Mouse (Mus musculus) left cerebral cortex, postnatal 10 days (tissue): ENCODE results near the gene Aif1l. TPM values are rescaled to one million over a fixed set of nuclear protein-coding genes. Genes with fewer than 3 reads are reported as not detected.

ENCODE experiments used
- DNase-seq, 2 experiments: peaks; one replicate each; pipeline ENCODE4 v3.0.0; 2021 to 2022; ENCODE audit warnings: low spot score in 2 of 2, mixed read lengths in 1 of 2; ENCODE audit errors: extremely low spot score in 1 of 2
- intact Hi-C: fragments of 180-260 bp; cut with DNase I; formaldehyde crosslinking; loops from one replicate; pipeline ENCODE4 v1.15.1; 2025
- total RNA-seq, 2 experiments: library from RNA; stranded (reverse); gene quantifications; 2 replicates each; pipeline ENCODE4 v1.2.3; 2021

Aif1l gene
- total RNA-seq, 2 experiments from 2014 or later = 3.7 to 5.4 TPM

DNA sequence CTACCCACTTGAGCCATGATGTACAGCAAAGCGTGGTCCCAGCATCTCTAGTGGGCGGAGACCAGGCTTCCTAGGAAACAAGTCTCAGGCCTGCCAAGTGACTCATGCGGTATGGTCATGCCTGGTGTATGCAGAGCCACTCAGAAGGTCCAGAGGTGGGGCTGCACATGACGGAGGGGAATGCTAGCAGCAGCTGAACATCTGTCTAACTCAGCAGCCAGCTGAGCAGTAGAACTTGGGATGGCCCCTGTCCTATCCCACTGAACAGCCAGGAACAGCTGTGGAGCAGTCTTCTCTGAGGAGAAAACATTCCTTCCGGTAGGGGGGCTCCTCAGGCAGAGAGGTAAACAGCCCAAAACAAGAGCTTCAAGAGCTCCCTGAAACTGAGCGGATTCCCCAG, 1.5 kb upstream of the Aif1l start:
- no peak for DNase-seq
- intact Hi-C loops = no loop called here

- intact Hi-C loops = no loop called here
These were observed 1.1 kb upstream of the Aif1l start for GRCm38 (mm10) chr2:31948801-31949200.

DNA sequence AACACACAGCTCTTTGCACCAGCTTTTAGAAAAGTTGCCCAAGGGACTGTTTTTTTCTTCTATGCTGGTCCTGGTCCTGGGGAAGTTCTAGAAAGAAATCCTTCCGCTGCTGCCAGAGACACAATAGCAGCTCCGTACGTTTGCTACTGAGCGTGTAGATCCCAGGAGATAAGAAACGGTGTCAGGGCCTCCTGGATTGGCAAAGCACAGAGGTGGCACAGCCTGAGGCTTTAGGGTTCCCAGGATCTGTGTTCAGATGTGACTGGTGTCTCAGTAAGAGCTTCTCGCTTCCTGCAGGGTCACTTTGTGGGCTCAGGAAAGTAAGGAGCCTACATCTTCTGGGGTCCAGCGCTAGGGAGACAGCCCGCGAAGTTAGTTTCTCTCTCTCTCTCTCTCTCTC, 1.0 kb downstream of the Aif1l start:
- intact Hi-C loops = no loop called here
- no peak for DNase-seq

More at GRCm38 (mm10) chr2:31948801-31949200, 1.1 kb upstream of the Aif1l start:
- no peak for DNase-seq

DNA sequence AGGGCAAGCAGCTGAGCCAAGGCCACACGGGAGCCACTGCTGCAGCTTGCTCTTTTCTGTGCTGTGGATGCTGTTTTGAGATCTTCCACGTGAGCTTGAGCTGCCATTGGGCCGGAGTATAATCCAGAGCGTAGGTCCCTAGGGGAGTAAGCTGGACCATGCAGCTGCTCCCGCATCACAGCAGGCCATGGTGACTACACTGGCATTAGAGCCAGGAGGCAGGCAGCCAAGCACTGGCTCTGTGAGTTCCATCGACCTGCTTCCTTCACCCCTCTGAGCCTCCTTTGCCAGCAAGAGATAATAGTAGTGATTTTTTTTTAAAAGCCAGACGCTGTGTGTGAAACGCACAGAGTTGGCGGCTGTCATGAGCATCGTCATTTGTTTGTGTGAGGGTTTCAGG, 2.3 kb downstream of the Aif1l start:
- intact Hi-C loops = no loop called here
- no peak for DNase-seq

GRCm38 (mm10) chr2:31952725-31953124, 2.8 kb downstream of the Aif1l start:
- DNase-seq = no peak
- intact Hi-C loops = no loop called here

DNA sequence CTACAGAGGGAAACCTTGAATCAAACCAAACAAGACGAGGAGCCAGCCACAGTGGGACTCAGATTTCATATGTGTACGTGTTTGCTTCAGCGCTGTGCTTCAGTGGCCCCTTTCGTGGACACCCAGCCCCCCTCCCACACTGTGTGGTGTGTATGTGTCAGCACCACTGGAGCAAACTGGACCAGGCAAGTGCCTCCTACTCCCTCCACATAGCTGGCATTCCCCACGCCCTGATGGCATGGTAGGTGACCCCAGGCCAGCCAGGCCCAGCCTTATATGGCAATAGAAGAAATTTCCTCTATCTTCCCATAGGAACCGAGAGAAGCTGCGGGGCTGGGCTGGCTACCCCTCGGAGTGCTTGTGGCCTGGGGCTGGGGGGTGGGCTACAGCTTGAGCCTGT, 3.7 kb downstream of the Aif1l start:
- DNase-seq = no peak
- intact Hi-C loops = no loop called here

GRCm38 (mm10) chr2:31954779-31955181, 4.8 kb downstream of the Aif1l start:
- no peak for DNase-seq
- intact Hi-C loops = no loop called here

DNA sequence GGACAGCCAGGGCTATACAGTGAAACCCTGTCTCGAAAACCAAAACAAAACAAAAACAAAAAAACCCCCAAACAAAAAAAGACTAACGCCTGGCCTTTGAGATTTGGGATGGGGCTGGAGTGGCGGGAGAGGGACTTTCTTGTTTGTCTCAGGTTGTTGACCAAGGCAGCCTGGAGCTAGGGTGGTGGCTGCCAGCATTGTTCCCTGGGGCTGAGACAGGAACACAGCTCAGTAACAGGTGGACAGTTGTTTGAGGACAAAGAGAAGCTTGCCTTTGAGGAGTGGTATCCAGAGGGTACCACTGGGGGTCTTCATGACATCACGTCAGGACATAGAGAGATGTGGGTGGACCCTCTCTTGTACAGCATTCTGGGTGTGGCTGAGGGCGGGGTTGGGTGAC, 5.7 kb downstream of the Aif1l start:
- no peak for DNase-seq
- intact Hi-C loops = no loop called here

DNA sequence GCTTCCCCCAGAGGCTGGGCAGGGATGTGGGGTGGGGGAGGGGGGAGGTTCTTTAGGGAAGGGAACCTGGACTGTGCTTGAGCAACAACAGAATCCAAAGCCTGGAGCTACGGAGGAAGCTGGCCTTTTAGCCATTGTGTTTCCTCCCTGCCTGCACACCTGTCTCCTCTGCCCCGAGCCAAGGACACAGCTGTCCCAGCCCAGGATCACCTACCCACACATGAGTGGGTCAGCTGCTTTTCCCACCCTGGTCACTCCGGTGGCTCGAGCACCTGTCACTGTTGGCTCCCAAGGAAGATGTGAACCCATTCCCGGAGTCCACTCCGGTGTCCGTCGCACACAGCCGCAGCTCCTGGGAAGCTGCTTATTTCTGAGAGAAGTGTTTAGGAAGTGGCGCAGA, 7.3 kb downstream of the Aif1l start:
- DNase-seq = no peak
- intact Hi-C loops = no loop called here

DNA sequence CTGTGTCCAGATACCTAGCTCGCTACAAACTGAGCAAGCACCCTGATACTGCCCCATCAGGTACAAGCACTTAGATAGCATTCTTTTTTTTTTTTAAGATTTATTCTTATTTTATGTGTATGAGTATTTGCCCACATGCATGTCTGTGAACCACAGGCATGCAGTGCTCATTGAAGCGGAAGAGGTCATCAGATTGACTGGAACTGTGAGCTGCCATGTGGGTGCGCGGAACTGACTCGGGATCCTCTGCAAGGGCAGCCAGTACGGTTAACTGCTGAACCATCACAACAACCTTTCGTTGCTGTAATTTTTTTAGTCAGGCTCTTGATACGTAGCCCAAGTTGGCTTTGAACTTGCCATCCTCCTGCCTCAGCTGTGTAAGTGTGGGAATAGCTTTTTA, 11.0 kb downstream of the Aif1l start:
- intact Hi-C loops = no loop called here
- no peak for DNase-seq

- intact Hi-C loops = no loop called here
- DNase-seq = no peak
These were observed 11.9 kb downstream of the Aif1l start for GRCm38 (mm10) chr2:31961791-31962222.

DNA sequence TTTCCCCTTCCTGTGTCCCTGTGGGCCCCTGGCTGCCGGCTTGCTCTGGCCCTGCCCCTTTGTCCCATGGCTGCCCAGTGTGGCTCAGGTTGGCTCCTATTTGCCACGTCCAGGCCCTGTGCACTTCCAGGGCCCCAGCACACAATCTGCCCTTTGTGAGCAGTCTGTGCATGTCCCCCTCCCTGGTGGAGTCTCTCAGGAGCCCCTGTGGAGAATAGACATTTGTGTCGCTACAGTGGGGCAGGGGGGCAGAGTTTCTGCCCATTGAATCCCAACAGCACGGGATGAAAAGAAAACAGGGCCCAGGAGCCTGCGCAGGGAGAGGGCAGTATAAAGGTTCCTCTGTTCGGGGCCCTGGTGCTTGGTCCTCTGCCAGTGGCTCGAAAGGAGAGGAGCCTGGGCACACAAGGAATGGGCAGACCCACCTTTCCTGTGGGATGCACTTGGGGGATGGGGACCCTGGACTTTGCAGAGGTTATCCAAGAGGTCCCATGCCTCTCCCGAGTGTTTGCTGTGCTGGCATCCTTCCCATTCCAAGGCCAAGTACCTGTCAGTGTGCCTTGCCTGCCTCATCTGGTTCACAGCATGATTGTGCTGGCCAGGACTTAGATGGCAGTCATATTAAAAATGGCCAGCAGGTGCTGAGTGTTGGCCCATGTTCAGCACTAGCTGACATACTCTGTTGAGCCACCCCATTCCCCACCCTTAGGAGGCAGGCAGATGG, 12.7 kb downstream of the Aif1l start:
- peak; percentile 56 to 74 for DNase-seq
- intact Hi-C loops = no loop called here

DNA sequence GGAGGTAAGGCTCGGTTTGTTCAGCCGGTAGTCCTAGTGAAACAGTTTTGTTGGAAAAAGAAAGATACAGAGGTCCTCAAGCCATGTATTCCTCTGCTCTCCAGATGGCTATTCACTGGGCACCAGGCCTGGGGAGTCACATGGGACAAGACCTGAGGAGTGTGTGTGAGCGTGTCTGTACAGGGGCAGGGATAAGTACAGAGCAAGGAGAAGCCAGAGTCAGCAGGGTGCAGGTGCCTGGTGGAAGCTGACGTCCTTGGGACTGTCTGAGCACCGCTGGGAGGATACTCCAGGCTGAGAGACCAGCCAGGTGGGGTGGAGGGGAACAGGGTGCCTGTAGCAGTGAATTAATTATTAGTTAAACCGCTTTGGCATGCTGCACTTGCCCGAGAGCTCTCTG, 13.6 kb downstream of the Aif1l start:
- no peak for DNase-seq
- intact Hi-C loops = no loop called here

DNA sequence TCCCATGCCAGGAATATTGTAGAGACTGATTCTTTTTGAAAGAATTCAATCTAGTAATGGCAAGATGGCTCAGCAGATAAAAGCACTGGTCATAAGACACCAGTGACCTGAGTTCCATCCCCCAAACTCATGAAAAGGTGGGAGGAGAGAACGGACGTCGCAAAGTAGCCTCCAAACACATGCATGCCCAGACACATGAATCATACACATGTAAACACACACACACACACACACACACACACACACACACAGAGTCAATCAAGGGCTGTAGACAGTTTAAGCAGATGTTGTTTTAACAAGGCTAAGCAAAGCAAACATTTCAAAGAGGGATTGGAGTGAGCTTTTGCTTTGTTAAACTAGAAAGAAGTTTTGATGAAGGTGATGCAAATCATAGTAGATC, 14.3 kb downstream of the Aif1l start:
- DNase-seq = no peak
- intact Hi-C loops = no loop called here

- intact Hi-C loops = no loop called here
- peak in 1 of 2 experiments; percentile 72 for DNase-seq
These were observed 15.2 kb downstream of the Aif1l start for GRCm38 (mm10) chr2:31965110-31965509.

GRCm38 (mm10) chr2:31966801-31967200, 16.9 kb downstream of the Aif1l start:
- no peak for DNase-seq
- intact Hi-C loops = no loop called here

- DNase-seq = no peak
- intact Hi-C loops = no loop called here
These were observed 22.6 kb downstream of the Aif1l start for GRCm38 (mm10) chr2:31972589-31972988.

DNA sequence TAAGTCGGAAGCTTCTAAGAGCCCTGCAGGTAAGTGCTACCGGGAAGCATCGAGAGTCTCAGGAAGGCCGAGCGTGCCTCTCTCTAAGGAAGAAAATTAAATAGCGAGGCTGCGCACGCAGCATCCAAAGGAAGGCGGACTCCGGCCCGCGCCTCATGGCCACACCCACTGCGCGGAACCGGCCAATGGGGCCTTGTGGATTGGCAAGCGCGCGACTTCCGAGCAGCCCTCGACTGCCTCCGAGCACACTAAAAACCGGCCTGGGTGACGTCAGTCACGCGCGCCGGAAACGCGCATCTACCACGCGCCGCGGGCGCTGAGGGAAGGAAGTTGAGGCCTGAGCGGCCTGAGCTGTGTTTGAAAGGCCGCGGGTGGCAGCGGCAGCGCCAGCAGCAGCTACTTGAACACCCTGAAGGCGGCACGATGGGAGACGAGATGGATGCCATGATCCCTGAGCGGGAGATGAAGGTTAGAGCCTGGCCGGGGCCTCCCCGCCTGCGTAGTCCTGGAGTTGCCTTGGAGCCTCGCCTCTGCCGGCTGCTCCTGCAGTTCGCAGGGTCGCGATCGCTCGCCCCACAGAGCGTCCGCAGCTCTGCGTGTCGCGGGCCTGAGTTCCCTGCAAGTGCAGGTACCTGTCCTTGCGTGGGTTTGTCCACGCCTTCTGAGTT, 24.3 kb downstream of the Aif1l start, which contains the start of gene Nup214:
TSS of gene Nup214 (plus strand) at position 296 of the 668 bp plus-strand sequence.
- intact Hi-C loops = no loop called here

DNA sequence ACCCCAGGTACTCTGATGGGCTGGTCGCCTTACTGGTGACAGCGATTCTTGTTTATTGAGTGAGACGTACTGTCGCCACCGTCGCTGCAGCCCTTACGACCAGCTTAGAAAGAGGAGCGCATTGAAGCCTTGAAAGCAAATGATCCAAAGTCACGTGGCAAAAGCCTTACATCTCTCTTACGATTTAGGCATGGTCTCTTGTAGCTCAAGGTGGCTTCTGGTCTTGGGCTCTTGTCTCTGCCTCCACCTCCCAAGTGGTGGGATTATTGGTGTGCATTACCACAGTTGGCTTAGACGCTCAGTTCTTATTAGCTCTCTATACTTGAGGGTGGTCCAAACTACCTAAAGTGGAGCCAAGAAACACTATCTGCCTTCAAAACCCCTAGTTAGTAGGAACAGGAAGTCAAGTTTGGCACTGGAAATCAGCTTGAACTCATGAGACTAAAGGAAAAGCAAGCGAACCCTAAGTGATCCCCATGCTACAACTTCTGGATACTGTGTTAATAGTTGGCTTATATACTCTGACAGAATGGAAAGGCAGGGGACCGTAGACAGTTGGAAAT, 25.0 kb downstream of the Aif1l start:
- intact Hi-C loops = loop anchor here (5.0 kb wide), 1 partner anchor 37 kb away; no protein-coding TSS in a partner anchor
- no peak for DNase-seq

More for the DNA sequence above, 24.3 kb downstream of the Aif1l start, which contains the start of gene Nup214:
- DNase-seq = peak; percentile 99

DNA sequence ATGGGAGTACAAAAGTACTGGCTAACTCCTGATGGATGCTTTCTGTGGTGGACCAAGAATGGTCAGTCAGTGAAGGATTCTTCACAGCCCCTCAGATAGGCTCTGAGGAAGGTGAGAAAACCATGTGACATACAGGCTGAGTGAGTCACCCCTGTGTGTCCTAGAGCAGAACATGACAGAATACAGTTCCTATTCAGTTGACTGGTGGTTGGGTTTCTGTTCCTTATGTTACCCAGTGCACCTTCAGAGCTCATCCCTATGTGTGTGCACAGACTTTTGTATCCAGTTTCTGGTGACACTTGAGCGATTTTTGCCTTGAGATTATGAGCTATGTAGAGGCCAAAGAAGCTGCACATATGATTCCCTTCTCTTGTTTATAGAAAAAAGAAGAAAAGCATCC, 37.8 kb downstream of the Aif1l start:
- intact Hi-C loops = loop anchor here (5.0 kb wide), 1 partner anchor 35 kb away; no protein-coding TSS in a partner anchor
- no peak for DNase-seq
